Mouse (Mus musculus) cerebellum, adult 9-10 months (tissue): Measurements from ENCODE around the gene Fam234b.
A peak's percentile ranks its signal among the peaks of the same experiment; 100 is the strongest.

Experiments used
- DNase-seq: peaks from one replicate; pipeline ENCODE4 v3.0.0; 2022

Fam234b gene

DNA sequence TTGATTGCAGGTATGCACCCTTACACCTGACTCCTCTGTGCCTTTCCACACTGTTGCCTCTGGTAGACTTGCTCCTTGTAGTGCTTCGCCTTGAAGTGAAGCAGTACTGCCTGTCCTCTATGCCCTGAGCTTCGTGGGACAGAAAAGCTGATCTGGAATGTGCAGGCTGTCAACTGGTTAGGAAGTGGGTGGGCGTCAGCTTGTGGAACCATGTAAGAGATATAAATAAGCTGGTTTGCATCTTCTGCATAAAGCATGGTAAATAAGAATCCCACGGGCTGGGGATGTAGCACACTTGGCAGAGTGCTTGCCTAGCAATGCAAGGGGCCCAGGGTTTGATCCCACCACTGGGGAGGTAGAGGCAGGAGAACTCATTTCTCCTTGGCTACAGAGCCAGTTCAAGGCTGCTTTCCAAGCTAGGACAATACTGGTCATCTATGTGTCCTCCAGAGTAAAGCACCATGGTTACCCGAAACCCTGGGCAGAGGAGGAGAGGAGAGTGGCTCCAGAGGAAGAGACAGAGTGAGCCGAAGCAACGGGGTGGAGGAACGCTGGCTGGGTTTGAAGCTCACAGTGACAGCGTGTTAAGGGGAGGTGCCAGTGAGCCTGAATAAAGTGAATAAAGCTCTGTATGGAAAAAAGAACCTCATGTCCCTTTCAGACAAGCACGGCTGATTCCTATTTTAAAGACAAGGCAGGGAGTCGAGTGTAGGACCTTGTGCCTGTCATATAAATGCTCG is 34.8 kb downstream of the Fam234b start:
- no peak for DNase-seq

DNA sequence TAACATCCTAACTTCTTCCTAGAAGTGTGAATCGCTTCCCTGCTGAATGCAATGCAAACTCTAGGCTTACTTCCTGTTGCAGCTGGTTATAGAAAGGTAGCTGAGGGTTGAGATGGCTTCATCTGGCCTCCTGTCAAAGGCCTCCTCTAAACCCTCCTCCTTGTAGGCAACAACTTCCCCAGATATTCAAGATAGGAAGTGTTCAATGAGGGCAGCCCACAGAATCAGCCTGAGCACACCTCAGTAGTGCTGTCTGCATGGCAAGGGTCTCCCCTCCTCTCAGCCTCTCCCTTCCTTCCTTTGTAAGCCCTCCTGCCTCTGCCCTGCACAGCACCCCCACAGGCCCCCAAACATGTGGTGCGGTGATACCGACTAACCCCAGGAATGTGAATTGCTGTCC is 38.0 kb downstream of the Fam234b start:
- DNase-seq: no peak

DNA sequence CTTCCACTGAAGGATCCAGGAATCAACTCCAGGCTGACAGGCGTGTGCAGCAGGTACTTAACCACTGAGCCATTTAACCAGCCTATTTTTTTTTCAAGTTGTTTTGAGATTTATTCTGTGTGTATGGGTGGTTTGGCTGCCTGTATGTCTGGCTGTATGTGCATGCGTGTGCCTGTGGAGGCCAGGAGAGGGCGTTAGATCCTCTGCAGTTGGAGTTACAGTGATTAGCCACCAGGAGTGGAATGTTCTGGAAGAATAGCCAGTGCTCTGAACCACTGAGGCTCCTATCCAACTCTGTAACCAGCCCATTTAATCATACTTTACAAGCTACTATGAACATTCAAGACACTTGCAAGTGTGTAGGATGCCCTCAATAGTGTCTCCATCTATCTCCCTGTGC is 38.8 kb downstream of the Fam234b start:
- no peak for DNase-seq

DNA sequence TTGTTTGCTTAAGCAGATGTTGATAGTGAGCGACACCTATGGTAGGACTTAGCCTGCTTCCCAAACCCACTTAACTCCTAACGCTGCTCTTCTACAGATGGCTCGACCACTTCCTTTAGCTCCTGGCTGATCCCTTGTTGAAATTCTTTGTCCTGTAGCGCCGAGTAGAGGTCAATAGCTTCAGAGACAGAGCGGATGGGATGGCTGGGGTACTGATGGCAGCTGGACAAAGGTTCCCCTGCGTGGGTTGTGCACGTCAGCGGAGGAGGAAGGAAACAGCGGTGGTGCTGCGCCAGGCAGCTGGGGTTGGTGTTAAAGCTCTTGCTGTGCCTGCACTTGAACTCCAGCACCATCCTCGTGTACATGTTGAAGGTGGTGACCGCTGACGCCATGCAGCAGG is 39.5 kb downstream of the Fam234b start:
- no peak for DNase-seq

DNA sequence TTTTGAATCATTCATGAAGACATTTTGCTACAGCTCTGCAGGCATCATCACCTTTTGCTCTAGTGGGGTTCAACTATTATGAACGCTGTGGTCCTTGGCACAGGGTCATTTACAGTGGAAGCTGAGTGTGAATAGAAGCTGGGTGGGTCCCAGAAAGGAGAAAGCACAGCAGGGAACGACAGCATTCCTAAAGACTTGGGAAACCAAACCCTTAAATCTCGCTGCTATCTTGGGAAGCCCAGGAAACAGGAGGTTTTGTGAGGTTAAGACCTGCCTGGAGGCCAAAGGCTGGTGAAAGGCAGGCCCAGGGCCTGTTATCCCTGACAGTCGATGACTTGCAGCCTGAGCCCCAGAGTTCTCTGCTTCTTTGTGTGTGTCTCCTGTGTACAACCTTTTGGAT is 40.4 kb downstream of the Fam234b start:
- no peak for DNase-seq

DNA sequence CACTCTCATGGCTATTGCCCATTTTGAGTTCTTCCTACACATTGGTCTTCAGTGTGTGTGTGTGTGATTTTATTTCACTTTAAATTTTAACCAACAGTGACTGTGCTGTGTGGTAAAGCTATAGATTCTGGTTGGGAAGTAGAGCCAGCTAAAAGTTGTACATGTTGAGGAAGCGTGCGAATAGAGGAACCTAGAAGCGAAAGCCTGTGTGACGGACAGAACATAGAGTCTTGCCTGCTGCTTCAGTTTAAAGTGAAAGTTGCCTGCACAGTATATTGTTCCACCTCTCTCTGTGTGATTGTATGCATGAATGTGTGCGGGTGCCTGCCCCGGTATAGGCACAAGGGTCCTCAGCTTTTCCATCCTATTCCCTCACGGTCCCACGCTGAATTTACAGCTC is 42.6 kb downstream of the Fam234b start:
- no peak for DNase-seq

DNA sequence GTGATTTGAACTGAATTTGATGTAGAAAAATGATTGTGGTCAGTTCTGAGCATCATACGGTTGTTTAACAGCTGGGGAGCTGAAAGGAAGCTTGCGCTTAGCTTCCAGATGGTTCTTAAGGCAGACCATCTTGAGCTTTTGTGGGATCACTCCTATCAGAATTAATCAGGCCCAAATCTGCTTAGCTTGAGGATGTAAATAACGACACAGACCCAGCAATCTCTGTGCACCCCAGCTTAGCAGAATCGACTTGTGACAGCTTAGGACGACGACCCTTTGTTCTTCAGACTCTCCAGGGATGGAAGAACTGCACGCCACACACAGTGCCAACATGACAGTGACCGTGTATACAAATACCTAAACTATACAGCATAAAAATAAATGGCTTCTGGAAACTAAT is 47.8 kb downstream of the Fam234b start:
- DNase-seq: no peak

DNA sequence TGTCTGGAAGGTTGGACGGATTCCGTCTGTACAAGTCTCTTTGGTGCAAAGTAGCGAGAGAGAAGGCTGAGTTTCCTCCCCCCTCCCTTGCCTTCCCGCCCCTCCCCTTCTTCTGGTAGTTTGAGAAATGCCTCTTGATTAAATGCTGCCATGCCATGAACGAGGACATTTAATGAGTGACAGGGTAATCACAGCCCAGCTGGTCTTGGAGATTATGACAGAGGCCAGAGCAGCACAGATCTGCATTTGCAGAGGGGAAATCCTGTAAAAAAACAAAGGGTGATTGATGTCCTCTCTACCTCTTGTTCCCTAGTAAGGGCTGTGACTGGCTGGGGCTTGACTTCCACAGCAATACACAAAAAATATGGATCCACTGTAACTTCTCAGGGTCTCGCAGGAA is 50.1 kb downstream of the Fam234b start:
- no peak for DNase-seq

DNA sequence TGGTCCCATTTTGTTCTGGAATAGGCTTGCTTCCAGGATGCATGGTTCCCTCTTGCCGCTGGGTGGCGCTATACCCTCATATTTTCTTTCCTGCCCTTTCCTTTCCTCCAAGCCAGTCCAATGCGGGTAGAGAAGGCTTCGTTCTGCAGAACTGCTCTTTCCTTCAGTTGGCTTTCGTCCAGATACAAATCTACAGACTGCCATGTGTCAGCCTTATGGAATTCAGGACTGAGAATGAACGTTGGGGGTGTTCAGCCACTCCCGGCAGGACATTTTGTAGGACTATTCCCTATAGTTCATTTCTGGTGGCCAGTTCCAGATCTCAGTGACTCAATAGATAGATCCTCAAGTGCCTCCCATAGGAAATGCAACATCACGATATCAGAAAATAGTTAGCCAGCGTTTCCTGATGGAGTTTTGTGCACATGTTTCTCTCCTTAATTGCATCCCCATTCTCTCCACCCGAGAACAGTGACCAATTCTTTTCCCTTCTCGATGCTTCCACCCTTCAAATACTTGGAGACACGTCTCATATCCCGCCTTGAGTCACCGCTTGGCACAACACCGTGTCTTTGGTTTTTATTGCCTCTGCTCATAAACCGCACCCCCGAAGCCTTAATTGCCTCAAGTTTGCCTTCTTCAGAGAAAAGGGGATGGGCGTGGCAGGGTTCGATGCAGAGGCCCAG is 52.2 kb downstream of the Fam234b start:
- DNase-seq: peak; percentile 22

DNA sequence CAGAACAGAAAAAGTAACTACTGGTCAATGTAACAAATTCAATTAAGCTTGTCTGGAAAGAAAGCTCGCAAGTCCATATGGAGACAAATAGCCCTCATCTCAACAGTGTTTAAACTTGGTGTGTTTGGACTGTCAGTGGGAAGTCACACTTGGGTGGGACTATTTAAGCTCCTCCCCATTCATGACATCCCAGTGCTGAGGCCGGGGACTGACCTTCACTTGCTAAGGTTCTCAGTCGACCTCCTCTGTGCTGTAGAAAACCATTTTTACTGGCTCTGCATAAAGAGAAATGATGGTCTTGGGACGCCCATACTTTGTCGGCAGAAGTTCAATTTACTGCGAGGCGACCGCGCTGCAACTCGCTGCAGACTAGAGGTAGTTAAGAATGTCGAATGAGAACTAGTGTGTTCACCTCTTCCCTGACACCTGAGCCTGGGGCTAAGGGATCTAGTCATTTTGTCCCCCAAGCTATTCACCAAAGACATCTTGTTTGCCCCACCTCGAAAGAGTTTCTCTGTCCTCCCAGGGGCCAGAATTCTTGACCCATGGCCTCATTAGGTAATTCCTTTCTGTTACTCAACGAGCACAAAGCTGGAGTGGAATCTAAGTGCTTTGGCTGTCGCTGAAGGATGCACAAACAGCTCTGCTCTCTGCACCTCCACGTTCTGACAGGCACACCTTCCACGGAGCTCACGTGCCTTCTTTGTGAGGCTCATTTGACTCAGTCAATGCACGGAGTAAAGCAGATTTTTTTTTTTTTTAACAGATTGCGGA is 53.3 kb downstream of the Fam234b start:
- no peak for DNase-seq

DNA sequence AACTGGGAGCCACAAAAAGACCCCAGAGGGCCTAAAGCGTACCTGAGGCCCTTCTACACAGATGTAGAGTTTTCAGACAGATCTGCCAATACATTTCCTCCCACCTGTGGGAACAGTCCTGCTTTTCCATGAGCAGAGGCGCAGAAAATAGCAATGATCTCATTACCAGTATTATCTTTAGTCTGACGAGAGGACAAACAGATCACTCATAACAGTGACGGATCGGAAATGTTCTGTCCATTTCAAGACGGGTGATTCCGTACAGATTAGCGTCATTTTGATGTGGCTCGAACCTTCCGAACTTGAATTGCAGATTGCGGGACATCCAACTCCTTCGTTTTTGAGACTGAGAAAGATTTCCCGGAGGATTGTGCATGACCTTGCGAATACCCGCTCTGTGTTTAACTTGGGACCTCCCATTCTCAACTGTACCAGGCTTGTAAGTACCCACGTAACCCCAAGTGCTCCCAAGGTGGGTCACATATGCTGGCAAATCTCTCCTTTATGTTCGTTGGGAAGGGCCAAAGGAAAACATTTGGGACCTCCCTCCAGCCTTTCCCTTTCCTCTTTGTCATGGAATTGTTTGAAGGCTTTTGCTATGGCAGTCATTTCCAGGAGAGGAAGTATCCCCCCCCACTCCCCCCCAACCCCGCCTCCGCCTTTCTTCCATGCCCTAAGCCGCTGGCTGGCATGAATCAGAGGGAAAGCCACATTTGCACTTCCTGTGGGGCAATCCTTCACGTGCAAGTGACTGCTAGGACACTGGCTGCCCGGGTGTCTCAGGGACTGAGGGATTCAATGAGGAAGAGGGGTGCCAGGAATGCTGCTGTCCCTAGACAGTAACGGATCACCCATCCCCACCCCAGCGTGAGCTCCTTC is 54.3 kb downstream of the Fam234b start:
- no peak for DNase-seq

DNA sequence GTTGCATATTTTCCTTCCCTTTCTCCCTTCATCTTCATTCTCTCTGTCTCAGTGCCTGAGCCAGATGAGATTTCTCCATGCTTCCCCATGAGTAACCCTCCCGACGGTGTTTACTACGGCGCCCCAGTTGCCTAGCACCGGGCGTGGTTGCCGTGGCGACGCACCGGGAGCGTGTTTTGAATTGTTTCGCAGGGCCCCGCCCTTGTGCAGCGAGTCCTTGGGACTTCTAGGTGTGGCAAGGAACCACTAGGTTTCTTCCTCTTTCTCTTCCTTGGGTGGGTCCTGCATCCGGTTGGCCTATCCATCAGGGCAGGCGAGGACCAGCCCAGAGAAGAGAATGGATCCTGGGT is 54.9 kb downstream of the Fam234b start:
- DNase-seq: no peak

DNA sequence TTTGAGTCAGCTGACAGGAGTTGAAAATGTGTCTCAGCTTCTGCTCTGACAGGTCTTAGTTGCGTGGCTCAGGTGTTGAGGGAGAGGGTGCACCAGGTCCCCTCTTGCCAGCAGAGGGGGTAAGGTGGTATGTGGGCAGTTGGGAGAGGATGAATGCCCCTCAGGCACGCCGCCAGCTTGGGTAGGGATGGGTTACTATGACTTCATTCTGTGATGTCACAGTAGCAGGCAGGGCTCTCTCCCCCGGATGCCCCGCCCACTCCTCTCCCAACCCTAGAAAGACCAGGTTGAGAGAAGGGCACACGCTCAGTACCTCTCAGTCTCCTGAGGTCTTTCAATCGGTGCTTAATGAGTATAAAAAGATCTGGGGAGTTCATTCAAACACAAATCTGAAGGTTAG is 56.4 kb downstream of the Fam234b start, which contains the start of gene Gsg1:
Gene Gsg1 (minus strand): TSS at position 199 of the 400 bp plus-strand sequence.
- no peak for DNase-seq

DNA sequence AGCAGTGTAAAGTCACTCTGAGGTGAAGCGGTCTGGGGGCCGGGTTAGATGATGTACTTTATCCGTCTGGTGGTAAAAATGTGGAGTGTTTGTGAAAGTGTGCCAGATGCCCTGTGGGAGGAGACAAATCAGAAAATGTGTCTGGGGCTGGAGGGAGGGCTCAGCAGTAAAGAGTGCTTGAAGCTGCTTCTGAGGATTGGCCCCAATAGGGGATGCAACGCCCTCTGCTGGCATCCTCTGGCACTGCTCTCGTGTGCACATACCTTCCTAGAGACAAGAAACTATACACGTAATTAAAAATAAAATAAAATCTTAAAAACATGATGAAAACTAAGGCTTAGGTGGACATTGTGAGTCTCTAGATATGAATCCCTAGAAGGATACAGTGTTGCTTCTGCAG is 62.7 kb downstream of the Fam234b start:
- DNase-seq: no peak

DNA sequence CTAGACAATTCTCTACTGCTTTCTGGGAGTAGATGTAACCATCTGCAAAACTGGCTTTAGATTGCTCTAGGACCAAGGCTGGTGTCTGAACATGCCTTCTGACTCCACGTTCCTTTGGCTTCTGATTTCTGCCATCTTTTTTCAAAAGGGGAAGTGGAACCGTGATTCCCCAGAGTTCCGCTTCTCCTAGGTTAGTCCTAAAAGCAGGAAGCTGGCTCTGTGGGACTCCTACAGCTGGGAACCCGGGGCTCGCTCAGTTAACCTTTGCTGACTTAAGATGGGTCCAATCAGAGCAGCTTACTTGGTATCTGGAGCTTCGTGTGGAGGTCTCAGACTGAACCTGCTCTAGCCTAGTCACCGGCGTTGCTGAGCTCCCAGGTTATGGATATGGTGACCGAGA is 63.3 kb downstream of the Fam234b start:
- DNase-seq: no peak

DNA sequence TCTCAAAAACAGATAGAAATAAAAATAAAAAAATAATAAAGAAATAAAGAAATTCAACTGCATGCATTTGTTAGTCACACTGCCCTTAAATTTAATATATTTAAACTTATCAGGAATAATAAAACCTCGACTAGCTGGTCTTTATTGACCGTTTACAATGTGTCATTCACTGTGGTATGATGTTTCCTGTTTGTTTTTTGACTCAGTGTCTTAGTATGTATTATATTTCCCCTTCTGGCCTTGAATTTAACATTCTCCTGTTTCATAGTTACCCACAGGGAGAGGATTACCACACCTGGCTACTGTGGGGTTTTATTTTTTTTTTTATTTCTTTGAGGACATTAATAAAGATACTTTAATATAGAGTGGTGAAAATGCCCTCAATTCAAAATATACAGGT is 64.8 kb downstream of the Fam234b start:
- no peak for DNase-seq

DNA sequence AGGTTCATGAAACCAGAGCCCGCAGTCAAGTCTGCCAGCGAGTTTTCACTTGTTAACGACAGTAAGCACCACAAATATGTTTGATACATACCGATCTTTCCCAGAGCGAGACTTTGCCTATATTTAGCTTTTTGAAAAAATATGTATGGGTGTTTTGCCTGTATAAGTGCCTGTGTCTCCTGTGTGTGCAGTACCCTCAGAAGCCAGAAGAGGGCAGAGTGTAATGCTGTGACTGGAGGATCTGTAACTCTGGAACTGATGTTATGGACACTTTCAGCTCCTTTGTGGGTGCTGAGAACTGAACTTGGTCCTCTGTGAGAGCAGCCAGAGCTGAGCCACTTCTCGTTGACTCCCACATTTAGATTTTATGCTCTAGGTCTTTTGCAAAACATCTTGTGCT is 66.4 kb downstream of the Fam234b start:
- no peak for DNase-seq

DNA sequence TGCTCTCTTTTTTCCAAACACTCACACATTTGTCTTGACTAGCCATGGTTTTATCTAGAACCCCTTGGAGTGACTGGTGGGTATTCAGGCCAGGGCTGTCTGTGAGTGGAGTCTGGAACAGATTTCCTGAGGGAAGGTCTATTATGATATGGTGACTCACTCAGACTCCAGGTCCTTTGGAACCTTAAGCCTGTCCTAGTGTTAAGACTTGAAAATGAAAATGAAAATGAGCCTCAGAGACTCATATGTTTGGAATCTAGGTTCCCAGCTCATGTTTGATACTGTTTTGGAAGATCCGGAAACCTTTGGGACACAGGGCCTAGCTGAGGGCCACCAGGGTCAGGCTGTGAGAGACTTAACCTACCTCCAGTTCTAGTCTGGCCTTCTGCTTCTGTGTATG is 68.3 kb downstream of the Fam234b start:
- DNase-seq: no peak

DNA sequence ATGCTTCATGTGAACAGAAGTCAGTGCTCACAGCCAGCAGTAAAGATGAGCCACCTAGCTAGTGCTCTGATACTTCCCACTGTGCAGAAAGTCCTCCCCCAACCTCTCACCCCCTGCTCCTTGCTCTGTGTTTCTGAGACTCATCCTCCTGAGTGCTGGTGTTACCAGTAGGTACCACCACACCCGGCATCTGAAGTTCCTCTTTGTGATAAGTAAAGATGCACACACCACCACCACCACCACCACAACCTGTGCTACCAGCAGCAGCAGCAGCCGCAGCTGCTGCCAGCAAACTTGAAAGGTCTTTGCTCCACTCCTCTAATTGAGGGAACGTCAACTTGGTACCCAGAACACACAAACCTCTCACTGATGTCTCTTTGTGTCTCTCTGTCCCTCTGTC is 69.4 kb downstream of the Fam234b start:
- no peak for DNase-seq

DNA sequence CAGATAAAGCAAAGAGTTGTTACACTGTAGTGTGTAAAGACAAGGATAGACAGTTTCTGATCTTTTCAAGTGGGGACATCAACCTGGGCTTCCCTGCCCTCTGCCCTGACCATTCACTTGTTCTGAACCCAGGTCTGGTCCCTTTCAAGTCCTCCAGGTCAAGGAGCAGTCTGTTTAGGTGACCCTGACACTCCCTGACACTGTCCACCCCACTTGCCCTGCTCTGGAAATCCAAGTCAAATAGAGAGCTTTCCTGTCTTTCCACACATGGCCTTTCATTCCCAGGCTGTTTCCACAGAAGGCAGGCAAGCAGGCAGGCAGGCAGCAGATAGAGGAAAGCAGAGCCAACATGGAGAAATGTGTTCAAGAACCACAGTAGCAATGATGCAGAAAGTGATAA is 70.6 kb downstream of the Fam234b start:
- DNase-seq: no peak

DNA sequence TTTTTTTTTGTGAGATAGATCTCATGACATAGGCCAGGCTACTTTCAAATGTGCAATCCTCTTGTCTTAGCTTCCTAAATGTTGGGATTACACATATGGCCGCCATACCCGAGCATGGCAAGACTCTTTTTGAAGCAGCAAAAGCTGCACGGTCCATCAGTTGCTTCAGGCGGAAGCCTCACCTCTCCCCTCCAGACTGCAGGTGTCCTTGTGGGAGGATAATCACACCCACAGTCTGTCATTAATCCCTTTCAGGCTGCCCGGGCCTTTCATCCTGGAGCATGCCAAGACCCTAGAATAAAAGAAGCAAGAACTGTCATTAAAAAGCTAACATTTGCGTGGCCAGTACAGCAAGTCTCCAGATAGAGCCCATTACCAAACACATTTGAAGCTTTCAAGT is 71.8 kb downstream of the Fam234b start:
- DNase-seq: no peak

DNA sequence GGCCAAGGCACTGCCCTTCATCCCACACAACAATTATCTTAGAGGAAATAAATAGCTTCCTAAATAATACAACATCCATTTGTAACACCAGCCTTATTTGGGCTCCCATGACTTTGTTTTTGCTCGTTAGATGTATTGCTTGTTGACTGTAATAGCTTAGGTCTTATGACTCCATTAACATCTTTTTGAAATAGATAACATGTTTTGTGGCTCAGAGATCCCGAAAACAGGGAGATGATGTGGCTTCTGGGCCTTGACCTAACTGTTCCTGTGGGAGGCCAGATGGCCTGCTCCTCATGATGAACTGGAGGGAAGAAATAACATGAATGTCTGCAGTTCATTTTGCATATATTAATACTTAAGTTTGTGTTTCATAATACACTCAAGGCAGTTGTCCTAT is 74.0 kb downstream of the Fam234b start:
- no peak for DNase-seq

DNA sequence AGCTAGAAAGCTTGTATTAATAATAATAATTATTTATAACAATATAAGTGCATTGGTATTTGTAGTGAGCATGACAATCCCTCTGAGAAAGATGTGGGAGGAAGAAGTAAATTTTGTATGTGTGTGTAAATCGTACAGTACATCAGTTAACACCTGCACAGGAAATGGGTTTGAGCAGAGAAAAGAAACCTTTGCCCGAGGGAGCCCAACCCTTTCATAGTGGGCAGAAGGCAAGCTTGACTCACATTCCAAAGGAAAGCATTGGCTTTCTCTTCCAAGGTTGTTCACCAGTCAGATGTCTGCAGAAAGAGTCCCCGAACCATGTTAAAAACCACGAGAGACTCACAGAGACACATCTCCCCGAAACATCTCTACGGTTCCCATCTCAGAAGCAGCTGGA is 75.3 kb downstream of the Fam234b start:
- no peak for DNase-seq
